Mouse (Mus musculus): ENCODE data around the gene Crmp1. TPM values are rescaled to one million over a fixed set of nuclear protein-coding genes. Genes with fewer than 3 reads are reported as not detected.

The Crmp1 gene
- 679 and 807 TPM in 2 replicates for polyA plus RNA-seq (2015; fragmentation: Nextera tagmentation; extraction: Ambion mirVana)

DNA sequence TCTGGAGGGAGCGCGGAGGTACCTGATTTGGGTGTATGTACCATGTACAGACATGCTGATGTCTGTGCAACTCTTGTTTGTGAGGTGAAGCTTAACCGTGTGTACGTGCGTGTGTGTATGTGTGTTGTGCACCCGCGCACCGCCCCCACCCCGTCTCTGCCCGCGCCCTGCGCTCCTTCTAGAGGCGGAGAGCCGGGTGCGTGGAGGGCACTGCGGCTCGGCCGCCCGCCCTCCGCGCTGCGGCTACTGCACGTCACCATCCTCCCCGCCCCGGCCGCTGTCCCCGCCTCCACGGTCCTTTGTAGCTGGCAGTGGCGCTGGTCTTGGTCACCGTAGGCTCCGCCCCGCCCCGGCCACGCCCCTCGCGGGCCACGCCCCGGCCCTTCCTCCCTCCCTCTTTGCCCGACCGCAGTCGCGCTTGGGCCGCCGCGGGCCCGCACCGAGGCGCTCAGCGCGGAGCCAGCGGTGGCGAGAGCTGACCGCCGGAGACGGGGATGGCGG, at the start of gene Crmp1:
Gene Crmp1 (plus strand): TSS at position 290 of the 501 bp plus-strand sequence.
- Histone ChIP-seq H3K4me3 (replicated peaks) (peak within 1 kb of the TSS; percentile 62), H3K27ac (replicated peaks) (peak within 1 kb of the TSS; percentile 96), H3K9ac (replicated peaks) (peak within 1 kb of the TSS; percentile 78), H3K4me2 (peak within 1 kb of the TSS; percentile 90), H3K36me3 (no peaks in the 10 kb centered on the region), H3K27me3 (replicated peaks) (0 out of 2 replicates have a peak, but pooled peaks cover 5% of the 10 kb centered on the region), H3K9me3 (replicated peaks) (no peaks in the 10 kb centered on the region), H3K4me1 (peaks cover 55% of the 10 kb centered on the region)
- WGBS = 2% methylated on average over 54 of the region's 56 CpGs
- peak; percentile 84 for ATAC-seq (ENCODE audit: low FRiP score)

DNA sequence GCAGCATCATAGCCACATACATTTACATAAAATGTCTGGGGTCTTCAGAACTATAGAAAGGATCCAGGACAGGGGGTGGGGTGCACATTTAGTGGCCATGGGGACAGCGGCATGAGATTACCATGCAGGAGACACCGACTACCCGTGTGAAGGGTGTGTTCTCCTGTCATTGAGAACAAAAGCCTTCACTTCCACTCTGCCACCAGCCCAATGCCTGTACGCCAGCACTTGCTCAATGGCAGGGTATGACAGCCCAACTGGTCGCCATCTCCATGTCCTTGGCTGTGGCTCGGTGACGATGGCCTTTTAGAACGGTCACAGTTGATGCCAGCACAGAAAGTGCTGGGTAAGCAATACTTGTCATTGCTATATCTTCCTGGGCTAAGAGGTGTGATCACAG, 45.5 kb upstream of the Crmp1 start:
- H3K9ac ChIP-seq (replicated peaks) = no peak overlapping the region
- H3K4me3 ChIP-seq (replicated peaks) = no peak overlapping the region
- no peaks in the 10 kb centered on the region for H3K9me3 ChIP-seq (replicated peaks)
- no peak overlapping the region for H3K4me2 ChIP-seq
- no peaks in the 10 kb centered on the region; the same call in 1 of the 2 replicates for H3K27me3 ChIP-seq (replicated peaks)
- ATAC-seq (ENCODE audit: low FRiP score) = no peak
- H3K27ac ChIP-seq (replicated peaks) = peak overlapping the region; percentile 65
- peaks cover 41% of the 10 kb centered on the region for H3K4me1 ChIP-seq
- no peaks in the 10 kb centered on the region for H3K36me3 ChIP-seq
- whole genome bisulfite sequencing = 69% methylated on average over 8 of the region's 8 CpGs

DNA sequence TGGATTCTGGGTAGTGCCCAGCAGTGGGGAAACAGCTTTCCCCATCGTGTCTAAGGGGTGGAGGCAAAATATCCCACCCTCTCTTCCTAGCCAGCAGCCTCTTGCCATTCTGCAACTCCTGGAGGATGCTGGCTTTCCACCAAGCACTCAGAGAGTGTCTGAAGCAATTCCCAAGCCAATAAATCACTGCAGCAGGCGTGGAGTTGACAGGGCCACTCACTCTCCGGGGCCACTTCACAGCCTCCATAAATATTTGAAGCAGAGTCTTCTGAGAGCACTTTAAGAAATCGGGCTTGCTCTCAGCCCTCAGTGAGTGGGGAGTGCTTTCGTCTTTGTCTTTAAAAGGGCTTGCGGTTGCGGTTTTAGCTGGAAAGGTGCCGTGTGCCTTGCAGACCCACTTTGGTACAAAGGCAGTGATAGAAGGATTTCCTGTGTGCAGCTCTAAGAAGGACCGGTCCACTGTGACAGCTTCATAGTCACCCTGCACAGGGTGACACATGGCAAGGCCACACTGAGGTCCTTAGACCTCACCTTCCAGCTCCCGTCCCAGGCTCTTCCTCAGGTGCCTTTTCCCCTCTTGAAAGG, 45.0 kb upstream of the Crmp1 start:
- Histone ChIP-seq H3K36me3 (no peaks in the 10 kb centered on the region), H3K9ac (replicated peaks) (no peak overlapping the region), H3K9me3 (replicated peaks) (no peaks in the 10 kb centered on the region), H3K4me2 (no peak overlapping the region), H3K27ac (replicated peaks) (peak overlapping the region; percentile 65), H3K4me1 (peaks cover 41% of the 10 kb centered on the region), H3K27me3 (replicated peaks) (no peaks in the 10 kb centered on the region; the same call in 1 of the 2 replicates), H3K4me3 (replicated peaks) (no peak overlapping the region)
- peak; percentile 39 for ATAC-seq (ENCODE audit: low FRiP score)
- WGBS = 16% methylated on average over 10 of the region's 10 CpGs

DNA sequence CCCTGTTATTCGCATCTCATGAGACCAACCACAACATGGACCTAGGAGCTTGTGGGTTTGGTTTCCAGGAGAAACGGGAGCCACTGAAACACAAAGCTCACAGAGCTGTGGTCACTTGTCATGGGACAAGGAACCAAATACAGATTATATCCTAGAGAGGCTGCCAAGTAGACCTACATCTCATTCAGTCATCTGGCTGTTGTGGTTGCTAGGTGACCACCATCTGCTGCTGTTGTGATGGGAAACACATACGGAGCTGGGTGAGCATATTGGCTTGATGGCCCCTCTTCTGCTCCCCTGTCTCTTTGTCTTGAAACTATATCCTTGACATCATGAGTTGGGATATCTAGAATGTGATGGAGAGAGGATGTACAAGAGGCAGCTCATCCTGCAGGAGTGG, 44.3 kb upstream of the Crmp1 start:
- Histone ChIP-seq H3K9me3 (replicated peaks) (no peaks in the 10 kb centered on the region), H3K36me3 (no peaks in the 10 kb centered on the region), H3K27ac (replicated peaks) (peak overlapping the region; percentile 74), H3K4me2 (no peak overlapping the region), H3K27me3 (replicated peaks) (no peaks in the 10 kb centered on the region; the same call in 1 of the 2 replicates), H3K4me3 (replicated peaks) (no peak overlapping the region), H3K9ac (replicated peaks) (no peak overlapping the region), H3K4me1 (peaks cover 41% of the 10 kb centered on the region)
- 56% methylated on average over 3 of the region's 3 CpGs for WGBS
- no peak for ATAC-seq (ENCODE audit: low FRiP score)

DNA sequence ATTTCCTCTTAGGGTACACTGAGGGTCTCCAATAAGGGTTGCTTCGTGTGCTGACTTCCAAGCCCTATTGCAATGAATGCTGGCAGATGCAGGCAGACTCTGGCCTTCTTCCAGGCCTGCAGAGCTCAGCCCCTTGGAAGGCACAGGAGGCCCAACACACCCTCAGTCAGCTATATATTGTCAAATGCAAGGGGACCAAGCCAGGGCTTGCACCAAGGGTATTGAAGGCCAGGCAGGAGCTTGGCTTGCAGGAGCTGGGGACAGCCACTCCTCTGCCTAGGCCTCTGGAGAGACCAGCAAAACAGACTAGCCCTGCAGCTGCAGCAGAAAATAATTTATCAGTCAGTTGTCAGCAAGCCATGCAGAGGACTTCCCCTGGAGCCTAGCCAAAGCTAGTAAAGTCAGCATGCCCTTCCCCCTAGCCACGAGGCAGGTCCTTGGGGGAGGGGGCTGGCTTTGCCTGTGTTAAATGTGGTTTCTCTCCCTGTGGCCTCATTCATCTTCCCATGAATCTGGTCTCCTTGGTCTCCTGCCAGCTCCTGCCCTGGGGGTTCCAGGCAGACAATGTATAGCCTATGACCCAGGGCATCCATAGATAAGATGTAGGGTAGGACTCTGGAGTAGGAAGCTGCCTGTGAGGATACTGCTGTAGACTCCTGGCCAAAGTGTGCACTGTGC, 43.6 kb upstream of the Crmp1 start:
- Histone ChIP-seq H3K27ac (replicated peaks) (peak overlapping the region; percentile 74), H3K9ac (replicated peaks) (no peak overlapping the region), H3K36me3 (no peaks in the 10 kb centered on the region), H3K9me3 (replicated peaks) (no peaks in the 10 kb centered on the region), H3K4me2 (no peak overlapping the region), H3K4me3 (replicated peaks) (no peak overlapping the region), H3K27me3 (replicated peaks) (no peaks in the 10 kb centered on the region; the same call in 1 of the 2 replicates), H3K4me1 (peaks cover 41% of the 10 kb centered on the region)
- WGBS = 20% methylated on average over 2 of the region's 2 CpGs
- ATAC-seq (ENCODE audit: low FRiP score) = peak; percentile 68

DNA sequence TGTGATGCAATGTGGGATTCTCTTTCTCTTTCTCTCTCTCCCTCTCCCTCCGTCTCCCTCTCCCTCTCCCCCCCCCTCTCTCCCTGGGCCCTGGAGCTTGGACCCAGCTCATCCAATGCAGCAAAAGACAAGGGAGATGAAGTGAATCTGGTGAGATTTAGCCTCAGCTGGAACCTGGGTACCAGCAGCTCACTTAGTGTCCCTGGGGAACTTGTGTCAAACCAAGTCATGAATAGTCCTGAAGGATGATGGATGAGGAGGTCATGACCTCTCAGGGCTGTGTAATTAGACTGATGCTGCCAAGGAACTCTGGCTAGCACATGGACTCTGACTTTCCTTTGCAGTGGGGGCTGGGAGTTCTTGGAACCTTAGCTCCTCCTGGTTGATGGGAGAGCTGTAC, 39.5 kb upstream of the Crmp1 start:
- Histone ChIP-seq H3K9me3 (replicated peaks) (no peaks in the 10 kb centered on the region), H3K9ac (replicated peaks) (no peak overlapping the region), H3K4me2 (no peak overlapping the region), H3K4me1 (peaks cover 21% of the 10 kb centered on the region), H3K36me3 (no peaks in the 10 kb centered on the region), H3K27ac (replicated peaks) (no peak overlapping the region), H3K27me3 (replicated peaks) (no peaks in the 10 kb centered on the region), H3K4me3 (replicated peaks) (no peak overlapping the region)
- no peak for ATAC-seq (ENCODE audit: low FRiP score)
- WGBS = 17% methylated on average over 1 of the region's 1 CpGs

DNA sequence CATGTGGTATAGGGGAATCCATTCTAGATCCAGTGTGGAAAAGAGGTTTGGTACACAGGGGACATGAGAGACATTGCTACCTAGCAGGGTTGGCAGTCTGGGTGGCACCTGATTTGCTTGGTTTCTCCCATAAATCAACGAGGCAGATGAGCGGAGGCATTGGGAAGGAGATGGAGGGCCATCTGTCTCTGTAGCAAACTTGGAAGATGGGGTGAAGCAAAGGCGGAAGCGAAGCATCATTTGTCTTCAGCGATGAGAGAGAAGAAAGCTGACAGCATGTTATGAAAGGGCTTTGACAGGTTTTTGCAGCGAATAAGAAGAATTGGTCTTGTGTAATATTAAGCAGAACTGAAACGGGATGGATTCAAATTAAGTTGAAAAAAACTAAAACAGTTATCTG, 36.9 kb upstream of the Crmp1 start:
- H3K36me3 ChIP-seq = no peaks in the 10 kb centered on the region

DNA sequence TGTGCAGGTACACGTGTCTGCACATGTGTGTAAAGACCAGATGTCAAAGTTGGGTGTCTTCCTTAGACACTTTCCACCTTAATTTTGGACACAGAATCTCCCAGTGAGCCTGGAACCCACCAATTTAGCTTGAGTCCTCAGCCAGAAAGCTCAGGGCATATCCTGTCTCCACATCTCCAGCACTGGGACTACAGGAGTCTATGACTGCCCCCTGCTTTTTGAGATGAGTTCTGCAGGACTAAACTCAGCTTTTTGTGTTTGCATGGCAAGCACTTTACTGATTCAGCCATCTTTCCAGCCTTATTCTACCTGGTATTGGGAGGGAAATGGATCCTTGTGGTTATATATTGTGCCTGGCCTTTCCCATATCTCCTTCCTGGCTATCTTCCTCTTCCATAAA, 36.3 kb upstream of the Crmp1 start:
- 81% methylated on average over 1 of the region's 1 CpGs for WGBS
- Histone ChIP-seq H3K4me3 (replicated peaks) (no peak overlapping the region), H3K27ac (replicated peaks) (no peak overlapping the region), H3K27me3 (replicated peaks) (no peaks in the 10 kb centered on the region), H3K4me1 (peaks cover 13% of the 10 kb centered on the region), H3K9me3 (replicated peaks) (no peaks in the 10 kb centered on the region), H3K9ac (replicated peaks) (no peak overlapping the region), H3K4me2 (no peak overlapping the region), H3K36me3 (no peaks in the 10 kb centered on the region)
- no peak for ATAC-seq (ENCODE audit: low FRiP score)

More for the DNA sequence above, 36.9 kb upstream of the Crmp1 start:
- Histone ChIP-seq H3K9ac (replicated peaks) (no peak overlapping the region), H3K4me2 (no peak overlapping the region), H3K4me1 (peaks cover 7% of the 10 kb centered on the region), H3K9me3 (replicated peaks) (no peaks in the 10 kb centered on the region), H3K27ac (replicated peaks) (no peak overlapping the region), H3K27me3 (replicated peaks) (no peaks in the 10 kb centered on the region), H3K4me3 (replicated peaks) (no peak overlapping the region)
- WGBS = 84% methylated on average over 7 of the region's 7 CpGs
- ATAC-seq (ENCODE audit: low FRiP score) = no peak

DNA sequence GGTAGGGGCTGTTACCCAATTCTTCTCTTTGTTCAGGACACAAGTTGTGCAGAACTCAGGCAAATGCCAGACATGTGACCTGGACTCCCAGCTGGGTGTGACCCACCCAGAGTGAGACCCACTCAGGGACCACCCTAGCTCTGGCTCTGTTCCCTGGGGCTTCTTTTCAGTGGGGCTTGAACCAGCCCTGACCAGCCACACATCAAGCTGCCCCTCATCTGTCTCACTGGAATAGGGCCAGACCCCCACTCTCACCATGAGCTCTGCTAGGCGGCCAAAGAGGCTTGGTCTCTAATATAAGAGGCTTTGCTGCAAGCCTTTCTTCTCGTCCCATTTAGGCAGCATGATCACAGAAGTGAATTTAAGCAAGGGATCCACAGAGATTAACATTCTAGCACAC, 35.4 kb upstream of the Crmp1 start:
- Histone ChIP-seq H3K4me2 (no peak overlapping the region), H3K27ac (replicated peaks) (no peak overlapping the region), H3K4me1 (peaks cover 16% of the 10 kb centered on the region), H3K4me3 (replicated peaks) (no peak overlapping the region), H3K36me3 (no peaks in the 10 kb centered on the region), H3K27me3 (replicated peaks) (0 out of 2 replicates have a peak, but pooled peaks cover under 1% of the 10 kb centered on the region), H3K9ac (replicated peaks) (no peak overlapping the region), H3K9me3 (replicated peaks) (no peaks in the 10 kb centered on the region)
- 73% methylated on average over 2 of the region's 2 CpGs for WGBS
- ATAC-seq (ENCODE audit: low FRiP score) = no peak

DNA sequence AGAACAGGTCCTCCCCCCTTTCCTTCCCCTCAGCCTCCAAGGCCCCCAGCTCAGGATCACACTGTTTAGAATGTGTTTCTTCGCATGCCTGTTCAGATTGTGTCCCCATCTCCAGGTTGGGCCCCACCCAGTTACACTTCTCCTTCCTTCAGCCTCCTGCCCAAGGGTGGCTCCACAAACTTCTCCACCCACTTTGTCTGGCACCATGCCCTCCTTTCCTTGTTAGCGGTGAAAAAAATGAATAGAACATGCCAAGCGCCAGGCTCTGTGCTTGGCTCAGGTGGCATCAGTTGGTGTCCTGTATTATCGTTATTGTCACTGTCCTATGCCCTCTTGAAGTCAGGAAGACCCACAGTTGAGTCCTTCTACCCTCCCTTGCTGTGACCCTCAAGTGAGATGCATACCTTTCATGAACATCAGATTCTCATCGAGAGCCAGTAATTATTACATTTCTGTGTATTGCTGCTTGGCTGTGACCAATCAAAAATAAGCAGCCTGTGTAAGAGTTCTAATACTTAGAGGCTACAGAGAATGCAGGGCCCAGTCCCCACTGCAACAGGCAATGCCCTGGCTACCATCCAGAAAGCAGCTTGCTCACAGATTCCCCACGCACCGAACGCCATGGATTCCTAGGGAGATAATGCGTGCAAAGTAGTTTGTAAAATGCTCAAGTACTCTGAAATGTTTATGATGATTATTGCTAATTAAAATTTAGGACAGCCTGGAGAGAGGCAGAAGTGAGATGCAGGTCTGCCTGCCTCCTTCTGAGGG, 28.6 kb upstream of the Crmp1 start:
- peak; percentile 62; the same call in 1 of the 2 replicates for ATAC-seq (ENCODE audit: low FRiP score)
- Histone ChIP-seq H3K9me3 (replicated peaks) (no peaks in the 10 kb centered on the region), H3K4me2 (no peak overlapping the region), H3K4me1 (peaks cover 40% of the 10 kb centered on the region), H3K27me3 (replicated peaks) (0 out of 2 replicates have a peak, but pooled peaks cover 3% of the 10 kb centered on the region), H3K36me3 (no peaks in the 10 kb centered on the region), H3K4me3 (replicated peaks) (no peak overlapping the region), H3K27ac (replicated peaks) (no peak overlapping the region), H3K9ac (replicated peaks) (no peak overlapping the region)
- 59% methylated on average over 9 of the region's 9 CpGs for WGBS

DNA sequence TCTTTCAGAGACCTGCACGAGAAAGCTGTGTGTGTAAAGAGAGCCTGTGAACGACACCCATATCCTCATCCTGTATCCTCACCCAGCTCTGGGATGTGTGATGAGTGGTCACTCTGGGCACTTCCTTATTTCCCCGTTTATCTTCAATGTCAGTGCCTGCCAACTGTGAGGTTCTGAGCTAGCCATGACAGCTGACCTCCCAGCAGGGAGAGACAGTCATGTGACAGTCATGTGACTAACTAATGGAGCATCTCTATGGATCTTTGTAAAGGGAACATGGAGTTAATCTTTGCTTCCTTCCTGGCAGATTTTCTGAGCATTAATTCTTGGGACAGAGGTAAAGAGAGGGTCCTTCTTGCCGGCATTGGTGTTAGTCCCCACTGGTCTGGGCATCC, 28.0 kb upstream of the Crmp1 start:
- Histone ChIP-seq H3K4me3 (replicated peaks) (no peak overlapping the region), H3K9me3 (replicated peaks) (no peaks in the 10 kb centered on the region), H3K4me2 (no peak overlapping the region), H3K4me1 (peaks cover 40% of the 10 kb centered on the region), H3K9ac (replicated peaks) (no peak overlapping the region), H3K27ac (replicated peaks) (no peak overlapping the region), H3K36me3 (no peaks in the 10 kb centered on the region), H3K27me3 (replicated peaks) (0 out of 2 replicates have a peak, but pooled peaks cover 3% of the 10 kb centered on the region)
- WGBS = 55% methylated on average over 4 of the region's 4 CpGs
- 0 out of 2 replicates have a peak, but pooled peaks have one; percentile 40 for ATAC-seq (ENCODE audit: low FRiP score)

Data from neural tube, embryonic 15.5 days (tissue).